Mouse (Mus musculus) small intestine, adult 2 months (tissue): Measurements from ENCODE around the gene Mrpl9. TPM values are rescaled to one million over a fixed set of nuclear protein-coding genes. Genes with fewer than 3 reads are reported as not detected.

Experiments used
- H3K27ac ChIP-seq: fragments of 200-500 bp; 2 replicates; pipeline ENCODE4 v1.5.1; 2012; ENCODE audit warnings: low read depth, low read length, control low read depth, inconsistent platforms; ENCODE audit not compliant: insufficient read depth
- H3K27me3 ChIP-seq: fragments of 200-500 bp; 2 replicates; pipeline ENCODE4 v1.6.1; 2012; ENCODE audit warnings: mild to moderate bottlenecking, moderate library complexity, low read length, inconsistent platforms; ENCODE audit not compliant: control insufficient read depth, insufficient read depth
- H3K36me3 ChIP-seq: fragments of 200-500 bp; 2 replicates; pipeline ENCODE4 v1.6.1; 2012; ENCODE audit warnings: mild to moderate bottlenecking, low read length, control low read depth, inconsistent platforms; ENCODE audit not compliant: control insufficient read depth, insufficient read depth
- H3K4me1 ChIP-seq: fragments of 200-500 bp; 2 replicates; pipeline ENCODE4 v1.6.1; 2012; ENCODE audit warnings: low read length, inconsistent platforms, mixed read lengths; ENCODE audit not compliant: control insufficient read depth, insufficient read depth, insufficient read length
- H3K4me3 ChIP-seq: fragments of 200-500 bp; 2 replicates; pipeline ENCODE4 v1.5.1; 2012; ENCODE audit warnings: low read depth, mild to moderate bottlenecking, control low read depth, inconsistent platforms, low read length, moderate library complexity
- CTCF ChIP-seq: fragments of 200-500 bp; IDR thresholded peaks from 2 replicates; pipeline ENCODE4 v1.5.1; 2012; ENCODE audit warnings: low read depth, mild to moderate bottlenecking, control low read depth, inconsistent platforms, low read length, moderate library complexity, mixed read lengths; ENCODE audit not compliant: insufficient replicate concordance, insufficient read length; ENCODE audit errors: extremely low read depth
- POLR2A ChIP-seq: fragments of 200-500 bp; IDR thresholded peaks from 2 replicates; pipeline ENCODE4 v1.6.1; 2012; ENCODE audit warnings: low read depth, mild to moderate bottlenecking, control low read depth, inconsistent platforms, low read length, moderate library complexity
- WGBS: fragments of 180-500 bp; shearing (Covaris S2); methylation state at CpG from one replicate; pipeline ENCODE4 v1.1.7; 2018; 5-methylcytosine and 5-hydroxymethylcytosine counted together
- polyA plus RNA-seq: library from polyadenylated mRNA; depleted of rRNA; stranded (reverse); fragments of >200 nt; gene quantifications from 2 replicates; pipeline ENCODE4 v1.2.3, GENCODE M21; 2012; rRNA removed

Gene Mrpl9
- polyA plus RNA-seq, 1 experiment = 20.6 TPM

DNA sequence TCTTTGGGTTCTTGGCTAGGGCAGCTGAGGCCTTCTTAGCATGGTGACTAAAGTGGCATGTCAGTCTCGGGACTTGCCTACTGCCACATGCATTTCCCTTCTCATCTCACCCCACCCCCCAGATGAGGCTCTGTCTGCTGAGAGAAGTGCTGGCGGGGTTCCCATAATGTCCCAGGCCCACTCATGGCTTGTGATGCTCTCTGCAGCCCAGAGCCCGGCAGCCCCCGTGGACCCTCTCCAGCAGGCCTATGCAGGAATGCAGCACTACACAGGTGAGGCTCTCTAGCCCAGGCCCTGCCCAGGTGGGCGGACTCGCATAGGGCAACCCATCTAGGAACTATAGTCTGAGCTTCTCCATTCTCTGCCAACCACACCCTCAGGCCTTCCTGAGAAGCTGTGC is 44.5 kb downstream of the Mrpl9 start:
- TF ChIP-seq CTCF = no peak
- TF ChIP-seq POLR2A = no peak
- Histone ChIP-seq H3K36me3 (no peaks in the 10 kb centered on the region), H3K27me3 (no peaks in the 10 kb centered on the region), H3K4me1 (peaks cover 5% of the 10 kb centered on the region; the same call in 1 of the 2 replicates), H3K4me3 (no peak overlapping the region), H3K27ac (no peak overlapping the region)
- WGBS = 65% methylated on average over 6 of the region's 6 CpGs

DNA sequence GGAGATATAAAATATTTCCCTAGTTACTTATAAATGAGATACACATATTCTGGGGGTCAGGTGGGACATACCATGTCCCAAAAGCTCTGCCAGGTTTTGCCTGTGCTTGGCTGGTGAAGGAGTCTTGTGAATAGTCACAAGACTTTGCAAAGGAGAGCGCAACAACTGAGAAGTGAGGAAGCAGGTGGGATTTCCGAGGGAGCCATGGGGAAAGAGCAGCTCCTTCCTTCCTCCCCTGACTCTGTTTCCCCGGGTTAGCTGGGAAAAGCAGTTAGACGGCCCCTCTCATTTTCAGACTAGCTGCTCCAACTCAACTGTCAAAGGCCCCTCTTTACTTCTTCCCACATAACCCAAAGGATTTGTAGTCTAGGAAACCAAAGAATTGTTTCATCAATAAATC is 54.0 kb downstream of the Mrpl9 start:
- H3K27ac ChIP-seq = no peak overlapping the region
- H3K27me3 ChIP-seq = no peaks in the 10 kb centered on the region
- WGBS = 89% methylated on average over 4 of the region's 4 CpGs
- peaks cover 22% of the 10 kb centered on the region for H3K36me3 ChIP-seq
- no peak for TF ChIP-seq CTCF
- TF ChIP-seq POLR2A = no peak
- H3K4me3 ChIP-seq = no peak overlapping the region
- no peaks in the 10 kb centered on the region for H3K4me1 ChIP-seq

Other genes starting within 250 kb of the Mrpl9 start
- gene Gm5286, start 246.6 kb upstream of the Mrpl9 start, polyA plus RNA-seq = not detected in 2 replicates
- not detected in 2 replicates for gene Gm4778, start 179.3 kb upstream of the Mrpl9 start, polyA plus RNA-seq
- gene Them4, start 133.2 kb upstream of the Mrpl9 start, polyA plus RNA-seq = 0.47 and 1.0 TPM in 2 replicates
- gene Them5, start 101.2 kb upstream of the Mrpl9 start, polyA plus RNA-seq = not detected in 2 replicates
- gene C2cd4d, start 80.9 kb upstream of the Mrpl9 start, polyA plus RNA-seq = 1.4 and 3.7 TPM in 2 replicates
- 10.2 and 28.3 TPM in 2 replicates for gene Rorc, start 70.5 kb upstream of the Mrpl9 start, polyA plus RNA-seq
- 0.23 and 0.42 TPM in 2 replicates for gene Lingo4, start 44.8 kb upstream of the Mrpl9 start, polyA plus RNA-seq
- gene Tdrkh, start 30.0 kb upstream of the Mrpl9 start, polyA plus RNA-seq = not detected in 2 replicates
- gene Oaz3, start 597 bp downstream of the Mrpl9 start, polyA plus RNA-seq = not detected in 2 replicates
- 12.1 and 26.1 TPM in 2 replicates for gene Celf3, start 35.0 kb downstream of the Mrpl9 start, polyA plus RNA-seq
- gene Riiad1, start 37.0 kb downstream of the Mrpl9 start, polyA plus RNA-seq = 0.23 TPM in 1 of 2 replicates, not detected in the other
- gene Snx27, start 139.4 kb downstream of the Mrpl9 start, polyA plus RNA-seq = 2.3 and 3.4 TPM in 2 replicates
- gene Gm10972, start 199.8 kb downstream of the Mrpl9 start, polyA plus RNA-seq = not detected in 2 replicates
- 11.1 and 47.4 TPM in 2 replicates for gene Tuft1, start 215.6 kb downstream of the Mrpl9 start, polyA plus RNA-seq